Mouse (Mus musculus) left cerebral cortex, adult 11 months (tissue): ENCODE data around the gene Ddx55.

Experiments
- DNase-seq: peaks from one replicate; pipeline ENCODE4 v3.0.0; 2022; ENCODE audit warnings: low spot score

Gene Ddx55

GRCm38 (mm10) chr5:124610965-124611364 lies 58.3 kb downstream of the Ddx55 start:
- DNase-seq, result no peak

GRCm38 (mm10) chr5:124614709-124615108 lies 62.0 kb downstream of the Ddx55 start:
- no peak for DNase-seq

- DNase-seq, result no peak
Measured at GRCm38 (mm10) chr5:124618711-124619110, 66.0 kb downstream of the Ddx55 start.
